Mouse (Mus musculus): ENCODE data around the gene Ticrr.

Gene Ticrr

GRCm38 (mm10) chr7:79744585-79744984 lies 84.6 kb downstream of the Ticrr start:
- DNase-seq (ENCODE audit: low read depth, low spot score), result no peak

- no peak for DNase-seq (ENCODE audit: low read depth, low spot score)
These were observed 87.7 kb downstream of the Ticrr start for GRCm38 (mm10) chr7:79747659-79748058.
